Comparison of ENCODE assay signal across 10 mouse cellular contexts in genomic region chr10:110102231-110102630, GRCm38 (mm10).
DNase-seq lines count a peak whose midpoint lies in the region; ATAC-seq and TF ChIP-seq lines count a peak whose summit lies in the region.
"Had no signal": no experiment of that assay in that cellular context is flagged by ENCODE, and none has a peak within 500 bp of the region (broad histone marks: within the 10 kb centered on the region; RNA-seq: fewer than 3 reads in every experiment).

No protein-coding gene starts in this region.

- no peak overlapping the region for H3K4me3 ChIP-seq in limb, embryonic 14.5 days (replicated peaks; ENCODE audit: low read length)
- no peak overlapping the region for H3K4me3 ChIP-seq in limb, embryonic 10.5 days
- no peak overlapping the region for H3K4me3 ChIP-seq in midbrain, embryonic 15.5 days
- no peak overlapping the region for H3K4me3 ChIP-seq in kidney, embryonic 16.5 days (ENCODE audit: low read length)

- no peaks in the 10 kb centered on the region for H3K4me1 ChIP-seq in limb, embryonic 14.5 days (ENCODE audit: control insufficient read depth, insufficient read depth, low read length)
- peaks cover 5% of the 10 kb centered on the region; the same call in 1 of the 2 replicates for H3K4me1 ChIP-seq in limb, embryonic 10.5 days
- H3K4me1 ChIP-seq in midbrain, embryonic 15.5 days, result peaks cover 8% of the 10 kb centered on the region; the same call in 1 of the 2 replicates
- H3K4me1 ChIP-seq in kidney, embryonic 16.5 days (ENCODE audit: insufficient read depth, low read length), result no peaks in the 10 kb centered on the region

- no peaks in the 10 kb centered on the region for H3K9me3 ChIP-seq in limb, embryonic 14.5 days (ENCODE audit: control insufficient read depth, low read length)
- no peaks in the 10 kb centered on the region for H3K9me3 ChIP-seq in limb, embryonic 10.5 days (replicated peaks)
- H3K9me3 ChIP-seq in midbrain, embryonic 15.5 days, result no peaks in the 10 kb centered on the region
- no peaks in the 10 kb centered on the region for H3K9me3 ChIP-seq in kidney, embryonic 16.5 days (ENCODE audit: low read length)

- H3K36me3 ChIP-seq in limb, embryonic 14.5 days (ENCODE audit: control insufficient read depth, insufficient read depth, low read length), result no peaks in the 10 kb centered on the region
- H3K36me3 ChIP-seq in limb, embryonic 10.5 days, result no peaks in the 10 kb centered on the region
- no peaks in the 10 kb centered on the region for H3K36me3 ChIP-seq in midbrain, embryonic 15.5 days (replicated peaks)
- H3K36me3 ChIP-seq in kidney, embryonic 16.5 days (ENCODE audit: insufficient read depth, low read length), result no peaks in the 10 kb centered on the region

- no peak overlapping the region for H3K4me2 ChIP-seq in limb, embryonic 14.5 days (replicated peaks; ENCODE audit: low read depth, low read length, severe bottlenecking)
- no peak overlapping the region for H3K4me2 ChIP-seq in midbrain, embryonic 15.5 days
- H3K4me2 ChIP-seq in kidney, embryonic 16.5 days (replicated peaks; ENCODE audit: low read depth, low read length), result no peak overlapping the region

- WGBS in limb, embryonic 14.5 days, result 30% methylated on average over 4 of the region's 4 CpGs
- 45% methylated on average over 4 of the region's 4 CpGs for WGBS in limb, embryonic 10.5 days
- 40% methylated on average over 4 of the region's 4 CpGs for WGBS in midbrain, embryonic 15.5 days
- 72% methylated on average over 4 of the region's 4 CpGs for WGBS in kidney, embryonic 16.5 days

- no peak overlapping the region for H3K9ac ChIP-seq in limb, embryonic 14.5 days (ENCODE audit: low read depth, low read length, severe bottlenecking)
- no peak overlapping the region for H3K9ac ChIP-seq in midbrain, embryonic 15.5 days
- H3K9ac ChIP-seq in kidney, embryonic 16.5 days (replicated peaks; ENCODE audit: low read length), result no peak overlapping the region
- H3K9ac ChIP-seq: liver, embryonic 14.5 days had no signal

- peak; percentile 10 for DNase-seq in adrenal gland, adult 2 months
- DNase-seq in adrenal gland, adult (ENCODE audit: inconsistent age in 2 of 2, low spot score in 1 of 2), result no peak
- DNase-seq in limb, embryonic 14.5 days (ENCODE audit: low spot score), result peak; percentile 31
- no peak for DNase-seq in limb, embryonic 10.5 days (ENCODE audit: low spot score)
- DNase-seq in heart, adult 9 months (ENCODE audit: low spot score in 2 of 2), result peak; percentile 37 to 39
- no peak for DNase-seq in urinary bladder, postnatal 10 days (ENCODE audit: low spot score)
- DNase-seq: kidney, postnatal 25 days had no signal

- TF ChIP-seq POLR2A in limb, embryonic 14.5 days (IDR thresholded peaks at IDR 0.05; ENCODE audit: borderline replicate concordance, extremely low read depth, insufficient read depth, insufficient read length), result no peak

- H3K27ac ChIP-seq in limb, embryonic 14.5 days (replicated peaks; ENCODE audit: low read depth, low read length), result no peak overlapping the region
- H3K27ac ChIP-seq in limb, embryonic 10.5 days, result no peak overlapping the region
- 0 out of 2 replicates have a peak overlapping the region, but pooled peaks have one; percentile 11 for H3K27ac ChIP-seq in midbrain, embryonic 15.5 days
- no peak overlapping the region for H3K27ac ChIP-seq in kidney, embryonic 16.5 days (ENCODE audit: low read length)
- H3K27ac ChIP-seq: liver, embryonic 14.5 days had no signal

- ATAC-seq in limb, embryonic 14.5 days (ENCODE audit: low FRiP score, low read depth), result peak; percentile 30; the same call in 1 of the 2 replicates
- ATAC-seq in midbrain, embryonic 15.5 days (replicated peaks), result peak; percentile 67; the same call in 1 of the 2 replicates
- ATAC-seq in kidney, embryonic 16.5 days (ENCODE audit: low FRiP score, low TSS enrichment), result no peak

- no peaks in the 10 kb centered on the region for H3K27me3 ChIP-seq in limb, embryonic 14.5 days (ENCODE audit: control insufficient read depth, insufficient read depth, low read length)
- no peaks in the 10 kb centered on the region for H3K27me3 ChIP-seq in limb, embryonic 10.5 days (ENCODE audit: low read depth, poor library complexity, severe bottlenecking)
- H3K27me3 ChIP-seq in midbrain, embryonic 15.5 days (replicated peaks), result no peaks in the 10 kb centered on the region
- no peaks in the 10 kb centered on the region for H3K27me3 ChIP-seq in kidney, embryonic 16.5 days (ENCODE audit: insufficient read depth, low read length)

Comparison
In these comparisons a context has a peak if more than half of its experiments do, and no peak if none do; other contexts are left out.
1. DNase-seq: peak in adrenal gland, adult 2 months (single experiment), limb, embryonic 14.5 days (single experiment) and heart, adult 9 months (2 of 2); none in adrenal gland, adult (0 of 2), limb, embryonic 10.5 days (single experiment) and urinary bladder, postnatal 10 days (single experiment).